Mouse (Mus musculus) testis, postnatal 10 days (tissue): ENCODE results near the gene Gm17087.

Experiments used
- DNase-seq: peaks from one replicate; pipeline ENCODE4 v3.0.0; 2021; ENCODE audit warnings: low spot score

The Gm17087 gene

DNA sequence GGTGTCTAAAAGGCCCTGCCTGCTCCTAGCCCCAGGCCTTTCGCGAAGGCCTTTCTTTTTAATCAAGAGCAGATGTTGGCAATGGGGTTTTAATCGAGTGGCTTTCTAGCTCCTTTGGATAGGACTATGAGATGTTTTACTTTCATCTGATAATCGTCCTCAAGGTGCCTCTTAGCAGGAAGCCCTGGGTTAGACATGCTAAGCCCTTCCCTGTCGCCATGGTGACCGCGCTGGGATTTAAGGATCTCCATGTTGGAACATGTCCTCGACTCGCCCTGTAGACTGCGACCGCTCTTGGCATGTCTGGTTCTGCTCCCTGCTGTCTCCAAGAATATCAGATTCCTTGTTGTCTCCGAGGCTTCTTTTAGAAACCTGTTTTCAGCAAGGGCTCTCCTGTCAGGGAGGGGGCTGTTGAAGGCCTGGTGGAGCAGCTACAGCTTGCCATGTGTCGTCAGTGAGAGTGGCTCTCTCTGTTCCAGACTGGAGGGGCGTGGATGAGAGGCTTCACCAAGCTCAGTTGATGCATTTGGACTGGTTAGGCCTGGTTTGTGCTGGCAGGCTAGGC, 24.7 kb downstream of the Gm17087 start:
- DNase-seq, result no peak

DNA sequence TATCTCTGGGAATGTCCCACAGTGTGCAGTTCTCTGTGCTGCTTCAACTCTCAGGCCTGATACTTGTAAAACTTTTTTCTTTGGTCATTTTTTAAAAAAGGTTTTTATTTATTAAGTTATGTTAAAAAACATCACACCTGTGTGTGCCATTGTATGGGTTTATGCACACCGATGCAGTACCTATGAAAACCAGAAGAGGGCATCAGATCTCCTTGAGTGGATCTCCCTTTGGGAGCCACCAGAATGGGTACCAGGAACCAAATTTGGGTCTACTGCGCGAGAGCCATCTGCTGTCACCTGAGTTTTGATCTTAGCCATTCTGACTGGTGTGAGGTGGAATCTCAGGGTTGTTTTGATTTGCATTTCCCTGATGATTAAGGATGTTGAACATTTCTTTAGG, 28.6 kb downstream of the Gm17087 start:
- DNase-seq, result no peak

DNA sequence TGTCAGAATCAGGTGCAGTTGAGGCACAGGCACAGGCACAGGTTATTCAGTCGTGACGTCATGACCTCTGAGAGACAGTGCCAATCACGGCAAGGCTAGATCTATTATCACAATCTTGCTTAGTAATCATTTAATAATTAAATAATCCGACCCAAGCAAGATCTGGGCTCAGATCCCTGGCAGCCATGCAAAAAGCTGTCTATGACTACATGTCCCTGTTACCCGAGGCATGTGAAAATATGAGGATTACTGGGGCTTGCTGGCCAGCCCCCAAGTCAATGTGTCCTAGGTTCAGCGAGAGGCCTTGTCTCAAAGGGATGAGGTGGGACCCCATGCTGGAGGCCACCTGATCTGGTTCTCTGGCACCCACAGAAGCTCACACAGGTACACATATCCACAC, 30.2 kb downstream of the Gm17087 start:
- no peak for DNase-seq

DNA sequence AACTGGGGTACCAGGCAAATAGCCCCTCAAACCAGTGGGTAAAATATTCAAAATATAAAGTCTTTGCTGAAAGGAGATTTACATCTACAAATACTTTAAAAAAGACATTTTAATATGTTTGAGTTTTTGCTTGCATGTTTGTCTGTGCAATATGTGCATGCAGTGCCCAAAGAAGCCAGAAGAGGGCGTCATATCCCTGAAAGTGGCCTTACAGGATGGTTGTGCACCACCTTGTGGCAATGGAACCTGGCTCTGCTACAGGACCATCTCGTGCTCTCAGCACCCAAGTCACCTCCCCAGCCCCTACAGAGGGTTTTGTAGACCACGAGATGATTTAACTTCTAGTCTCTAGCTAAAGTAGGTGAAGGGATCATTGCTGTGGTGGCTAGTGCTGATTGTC, 32.9 kb downstream of the Gm17087 start:
- peak; percentile 54 for DNase-seq

DNA sequence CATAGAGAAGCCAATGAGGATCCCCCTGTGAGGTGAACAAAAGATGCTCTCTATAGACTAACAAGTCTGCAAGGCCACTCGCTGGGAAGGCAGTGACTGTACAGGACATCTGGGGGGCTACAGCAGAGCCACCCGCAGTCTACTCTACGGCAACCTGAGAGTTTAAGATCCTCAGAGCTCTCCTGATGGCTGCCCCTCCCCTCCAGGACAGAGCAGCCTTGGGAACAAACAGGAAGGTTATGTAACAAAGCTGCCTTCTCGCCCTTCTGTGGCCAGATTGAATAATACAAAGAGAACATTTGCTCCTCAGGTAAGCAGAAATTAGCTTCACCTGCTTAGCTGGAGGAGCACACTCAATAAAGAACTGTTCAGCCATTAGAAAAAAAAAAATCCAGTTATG, 34.1 kb downstream of the Gm17087 start:
- DNase-seq, result no peak

DNA sequence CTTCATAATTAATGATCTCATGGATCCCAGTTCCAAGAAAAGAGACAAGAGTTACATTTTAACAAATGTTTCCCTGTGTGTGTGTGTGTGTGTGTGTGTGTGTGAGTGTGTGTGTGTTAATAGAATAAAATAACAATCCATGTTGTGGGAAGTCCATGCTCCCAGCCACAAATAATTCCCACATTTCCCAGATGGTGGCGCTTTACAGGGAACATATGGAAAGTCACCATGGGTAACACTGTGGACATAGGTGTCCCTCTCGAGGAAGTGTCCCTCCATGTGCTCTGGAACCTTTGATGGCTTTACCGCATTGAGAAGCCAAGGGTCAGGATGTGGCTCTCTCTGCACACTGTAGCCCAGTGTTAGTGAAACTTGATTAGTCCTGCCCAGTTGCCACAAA, 38.1 kb downstream of the Gm17087 start:
- DNase-seq, result no peak

DNA sequence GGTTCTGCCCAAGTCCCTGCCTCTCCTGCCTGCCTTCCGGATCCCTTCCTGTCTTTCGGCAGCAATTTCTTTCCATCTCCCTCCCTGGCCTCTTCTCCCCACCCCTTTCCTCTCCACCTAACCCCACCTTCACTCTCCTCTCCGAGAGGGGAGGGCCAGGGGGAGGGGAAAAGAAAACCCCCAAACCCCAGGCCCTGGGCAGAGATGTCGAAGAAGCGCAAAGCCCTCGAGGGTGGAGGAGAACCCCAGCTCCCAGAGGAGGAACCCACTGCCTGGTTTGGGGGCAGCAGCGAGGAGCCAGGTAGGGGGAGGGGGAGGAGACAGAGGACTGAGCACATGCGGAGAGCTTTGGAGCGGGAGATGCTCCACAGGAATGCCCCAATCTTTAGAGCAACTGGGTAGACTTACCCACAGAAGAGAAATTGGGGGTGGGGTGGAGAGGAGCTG, 39.9 kb downstream of the Gm17087 start:
- DNase-seq, result no peak

DNA sequence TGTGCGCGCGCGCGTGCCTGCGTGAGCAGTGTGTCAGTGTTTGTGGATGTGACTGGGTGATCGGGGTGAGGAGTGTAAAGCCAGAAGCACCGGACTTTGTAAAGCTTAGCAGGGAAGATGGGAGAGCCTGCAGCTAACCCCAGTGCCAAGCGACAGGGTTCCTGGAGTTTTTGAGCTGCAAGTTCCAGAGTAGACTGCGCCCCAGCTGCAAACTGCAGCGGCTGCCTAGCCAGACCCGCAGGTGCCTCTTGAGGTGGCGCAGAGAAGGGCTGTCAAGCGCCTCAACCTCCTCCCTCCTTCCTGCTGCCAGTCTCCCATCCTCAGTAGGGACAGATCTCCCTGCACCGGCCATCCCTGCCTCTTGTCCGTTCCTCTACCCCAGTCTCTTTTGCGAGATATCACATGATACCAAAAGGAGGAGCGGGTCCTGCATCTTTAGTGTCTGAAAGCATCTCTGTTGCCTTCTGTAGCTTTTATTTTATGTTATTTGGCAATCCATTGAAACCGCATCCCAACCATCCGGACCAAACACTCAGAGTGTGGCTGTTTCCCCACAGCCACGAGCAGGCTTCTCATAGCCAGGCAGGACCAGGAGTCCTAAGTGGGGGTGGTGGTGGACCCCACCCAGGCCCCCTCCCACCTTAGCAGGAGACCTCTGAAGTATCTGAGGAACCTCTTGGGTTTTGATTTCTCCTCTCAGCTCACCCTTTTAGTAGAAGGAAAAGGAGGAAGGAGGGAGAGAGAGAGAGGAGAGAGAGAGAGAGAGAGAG, 40.6 kb downstream of the Gm17087 start:
- DNase-seq, result no peak

DNA sequence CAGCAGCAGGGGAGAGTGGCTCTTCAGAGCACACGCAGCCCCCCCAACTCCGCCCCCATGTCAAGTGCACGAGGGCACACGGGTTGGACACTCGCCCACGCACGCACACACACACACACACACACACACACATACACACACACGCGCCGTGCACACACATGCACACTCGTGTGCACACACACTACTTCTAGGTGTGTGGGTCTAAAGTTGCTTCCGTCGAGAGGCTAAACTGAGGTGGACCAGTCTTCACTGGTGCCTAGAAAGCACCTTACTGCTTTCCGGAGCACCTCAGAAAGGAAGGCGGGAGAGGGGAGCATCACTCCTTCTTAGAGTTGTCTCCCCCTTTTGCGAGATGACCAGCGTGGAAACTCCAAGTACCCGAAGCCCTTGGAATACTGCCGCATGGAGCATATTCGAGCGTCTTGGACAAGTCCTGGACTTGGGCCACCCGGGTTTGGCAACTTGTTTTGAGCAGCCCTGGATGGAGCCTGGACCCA, 41.5 kb downstream of the Gm17087 start, which contains the start of gene Pde10a:
Gene Pde10a (plus strand): TSS at position 148 of the 497 bp plus-strand sequence.
- DNase-seq, result no peak

DNA sequence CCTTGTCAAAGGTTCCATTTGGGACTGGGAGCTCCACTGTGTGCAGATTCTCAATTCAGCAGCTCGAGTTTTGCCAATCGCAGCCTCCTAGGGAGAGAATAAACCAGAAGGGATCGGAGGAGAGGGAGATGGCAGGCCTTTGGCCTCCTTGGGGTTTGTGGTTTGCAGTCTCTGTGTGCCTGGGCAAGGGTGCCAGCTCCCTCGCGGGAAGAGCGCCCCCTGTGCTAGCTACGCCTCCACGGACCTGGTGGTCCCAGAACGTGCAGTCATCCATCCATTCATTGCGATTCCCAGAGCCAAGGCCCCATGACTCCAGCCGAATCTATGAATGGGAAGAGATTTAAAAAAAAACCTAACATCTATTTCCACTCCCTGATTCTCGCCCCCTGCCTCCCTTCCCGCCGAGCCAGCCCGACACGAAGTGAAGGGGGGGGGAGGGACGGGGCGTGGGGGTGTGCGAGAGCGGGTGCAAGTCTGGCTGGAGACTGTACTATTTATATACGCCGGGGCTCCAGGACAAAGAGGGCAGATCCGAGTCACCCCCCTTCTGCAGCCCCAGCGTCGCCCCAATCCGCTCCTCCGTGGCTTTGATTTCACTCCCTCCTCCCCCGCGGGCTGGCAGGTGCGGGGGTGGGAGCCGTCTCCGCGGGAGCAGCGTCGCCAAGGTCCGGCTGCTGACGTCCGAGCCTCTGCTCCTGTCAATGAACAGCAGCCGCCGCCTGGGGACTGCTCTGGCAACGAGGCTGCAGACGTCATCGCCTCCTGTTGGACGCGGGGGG, 42.2 kb downstream of the Gm17087 start:
- peak; percentile 79 for DNase-seq

DNA sequence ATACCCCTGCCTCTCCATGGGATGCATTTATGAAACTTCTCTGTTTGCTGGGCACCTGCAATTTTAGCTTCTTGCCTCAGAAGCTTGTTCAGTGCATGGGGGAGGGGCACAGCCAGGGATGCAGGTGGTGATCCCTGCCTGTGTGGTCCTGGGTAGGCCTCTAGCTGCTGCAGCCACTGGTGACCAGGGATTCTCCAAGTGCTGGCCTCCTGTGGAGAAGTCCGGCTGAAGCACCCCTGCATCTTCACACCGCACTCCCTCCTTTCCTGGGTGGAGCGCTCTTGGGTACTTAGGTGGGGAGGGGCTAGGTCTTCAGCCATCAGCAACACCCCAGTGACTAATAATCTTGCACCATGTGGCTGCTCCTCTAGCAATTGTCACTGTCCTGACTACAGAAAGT, 42.8 kb downstream of the Gm17087 start:
- no peak for DNase-seq

DNA sequence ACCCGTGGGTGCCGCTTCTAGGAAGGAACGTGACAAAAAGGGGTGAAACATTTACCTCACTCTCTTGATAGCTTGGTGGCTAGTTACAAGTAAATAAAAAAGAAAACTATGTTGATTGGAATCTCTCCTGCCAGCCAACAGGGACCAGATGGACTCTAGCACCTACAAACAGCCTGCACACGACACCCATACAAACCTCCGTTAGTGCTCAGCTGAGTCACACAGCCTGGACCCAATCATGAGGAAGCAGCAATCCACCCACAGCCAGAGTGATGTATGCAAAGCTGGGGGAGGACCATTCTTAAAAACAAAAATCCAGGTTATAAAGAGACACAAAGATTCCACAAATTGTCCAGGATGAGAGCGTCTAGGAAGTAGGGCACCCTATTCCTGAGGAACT, 50.7 kb downstream of the Gm17087 start:
- no peak for DNase-seq
